Mouse (Mus musculus): ENCODE data around the gene Sp7.

Gene Sp7

GRCm38 (mm10) chr15:102344490-102344889 lies 22.5 kb downstream of the Sp7 start:
- DNase-seq (ENCODE audit: low spot score): no peak

- peak; percentile 80 for DNase-seq (ENCODE audit: low spot score)
Measured at GRCm38 (mm10) chr15:102341580-102341979, 25.4 kb downstream of the Sp7 start.

GRCm38 (mm10) chr15:102339612-102340011 lies 27.4 kb downstream of the Sp7 start:
- DNase-seq (ENCODE audit: low spot score): no peak

DNA sequence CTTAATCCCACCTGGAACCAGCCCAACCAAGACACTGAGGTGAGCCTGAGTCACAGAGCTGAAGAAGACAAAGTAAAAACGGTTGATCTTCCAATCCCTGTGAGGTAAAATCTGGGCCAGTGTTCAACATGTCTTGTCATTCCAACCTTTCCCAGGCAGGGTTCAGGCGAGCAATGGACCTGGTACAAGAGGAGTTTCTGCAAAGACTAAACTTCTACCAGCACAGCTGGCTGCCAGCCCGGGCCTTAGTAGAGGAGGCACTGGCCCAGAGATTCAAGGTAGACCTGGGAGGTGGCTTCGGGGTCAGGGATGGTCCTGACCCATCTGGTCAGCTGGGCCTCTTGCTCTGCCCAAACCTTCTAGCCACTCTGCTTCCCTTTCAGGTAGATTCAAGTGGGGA lies 30.0 kb downstream of the Sp7 start:
- no peak for DNase-seq (ENCODE audit: low spot score)

DNA sequence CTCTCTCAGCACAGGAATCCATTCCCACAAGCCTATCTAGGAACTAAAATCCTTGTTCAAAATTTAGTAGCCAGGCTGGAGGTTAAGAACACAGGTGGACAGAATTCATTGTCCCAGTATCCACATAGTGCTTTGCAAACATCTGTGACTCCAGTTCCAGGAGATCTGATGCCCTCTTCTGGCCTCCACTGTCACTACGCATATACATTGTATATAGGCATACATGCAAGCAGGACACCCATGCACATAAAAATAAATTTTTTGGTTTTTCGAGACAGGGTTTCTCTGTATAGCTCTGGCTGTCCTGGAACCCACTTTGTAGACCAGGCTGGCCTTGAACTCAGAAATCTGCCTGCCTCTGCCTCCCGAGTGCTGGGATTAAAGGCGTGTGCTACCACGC lies 31.1 kb downstream of the Sp7 start:
- DNase-seq (ENCODE audit: low spot score): peak; percentile 62

DNA sequence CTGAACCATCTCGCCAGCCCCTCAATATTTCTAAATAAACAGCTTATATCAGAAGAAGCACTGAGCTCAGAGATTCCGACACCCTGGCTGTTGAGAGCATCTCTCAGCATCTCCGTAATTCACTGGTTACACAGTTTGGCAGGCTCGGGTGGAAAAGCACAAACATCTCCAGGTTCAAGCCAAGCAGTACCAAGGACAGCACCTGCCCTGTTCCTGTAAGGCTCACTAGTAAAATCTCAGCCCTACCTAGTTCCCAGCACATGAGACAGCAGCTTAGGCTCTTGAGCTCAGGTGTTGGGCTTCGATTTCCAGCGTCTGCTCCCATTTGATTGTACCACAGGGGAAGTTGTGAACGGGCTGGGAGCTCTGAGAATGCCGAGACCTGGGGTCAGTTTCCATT lies 31.7 kb downstream of the Sp7 start:
- no peak for DNase-seq (ENCODE audit: low spot score)

DNA sequence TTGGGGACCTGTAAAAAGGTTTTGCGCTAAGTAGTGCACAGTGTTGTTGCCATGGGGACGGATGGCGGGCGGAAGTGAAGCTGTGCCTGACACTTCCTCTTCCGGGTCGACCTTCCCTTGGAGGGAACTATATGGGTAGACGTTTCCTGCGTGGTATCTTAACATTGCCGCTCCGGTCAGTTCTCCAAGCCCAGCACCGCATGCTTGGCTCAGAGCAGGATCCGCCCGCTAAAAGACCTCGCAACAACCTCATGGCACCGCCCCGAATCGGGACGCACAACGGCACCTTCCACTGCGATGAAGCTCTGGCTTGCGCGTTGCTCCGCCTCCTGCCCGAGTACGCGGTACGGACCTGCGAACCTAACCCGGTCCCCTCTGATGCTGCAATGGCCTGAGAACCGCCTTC lies 35.4 kb downstream of the Sp7 start, which contains the start of gene Myg1:
Gene Myg1 (plus strand): TSS at position 100 of the 406 bp plus-strand sequence.
- peak; percentile 96 for DNase-seq (ENCODE audit: low spot score)

DNA sequence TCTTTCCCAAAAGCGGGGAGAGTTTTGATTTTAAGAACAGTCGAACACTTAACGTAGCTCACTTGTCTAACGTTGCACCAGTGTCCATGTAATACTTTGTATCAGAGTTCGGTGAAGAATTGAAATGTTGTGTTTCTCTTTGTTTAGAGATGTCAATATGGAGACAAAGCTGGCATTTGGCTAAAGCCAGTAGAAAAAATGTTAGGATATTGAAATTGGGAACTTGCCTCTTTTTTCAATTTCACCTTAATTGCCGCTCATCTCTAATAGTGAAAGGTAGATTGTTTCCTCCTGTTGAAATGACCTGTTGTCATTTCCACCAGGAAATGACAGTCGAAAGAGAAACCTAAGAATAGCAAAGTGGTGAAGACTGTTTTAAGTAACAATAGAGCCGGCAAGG lies 40.1 kb downstream of the Sp7 start:
- DNase-seq (ENCODE audit: low spot score): no peak

DNA sequence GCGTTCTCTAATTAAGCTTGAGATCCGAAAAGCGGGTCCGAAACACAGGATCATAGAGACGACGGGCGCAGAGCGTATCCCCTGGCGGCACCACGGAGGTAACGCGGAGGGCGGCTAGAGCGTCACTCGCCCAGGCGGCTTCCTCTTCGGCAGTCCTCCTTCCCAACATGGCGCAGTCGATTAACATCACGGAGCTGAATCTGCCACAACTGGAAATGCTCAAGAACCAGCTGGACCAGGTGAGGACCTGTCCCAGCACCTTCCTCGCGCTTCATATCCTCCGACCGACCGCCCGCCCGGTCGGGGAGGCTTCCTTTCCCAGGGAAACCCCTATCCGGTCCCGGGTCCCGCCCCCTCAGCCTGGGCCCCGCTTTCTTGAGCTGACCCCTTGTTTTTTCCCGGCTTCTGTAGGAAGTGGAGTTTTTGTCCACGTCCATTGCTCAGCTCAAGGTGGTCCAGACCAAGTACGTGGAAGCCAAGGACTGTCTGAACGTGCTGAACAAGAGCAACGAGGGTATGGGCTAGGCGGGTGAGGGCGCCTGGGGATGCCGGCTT lies 40.9 kb downstream of the Sp7 start, which contains the start of gene Pfdn5:
Gene Pfdn5 (plus strand): TSS at position 95 of the 555 bp plus-strand sequence.
- DNase-seq (ENCODE audit: low spot score): peak; percentile 94

DNA sequence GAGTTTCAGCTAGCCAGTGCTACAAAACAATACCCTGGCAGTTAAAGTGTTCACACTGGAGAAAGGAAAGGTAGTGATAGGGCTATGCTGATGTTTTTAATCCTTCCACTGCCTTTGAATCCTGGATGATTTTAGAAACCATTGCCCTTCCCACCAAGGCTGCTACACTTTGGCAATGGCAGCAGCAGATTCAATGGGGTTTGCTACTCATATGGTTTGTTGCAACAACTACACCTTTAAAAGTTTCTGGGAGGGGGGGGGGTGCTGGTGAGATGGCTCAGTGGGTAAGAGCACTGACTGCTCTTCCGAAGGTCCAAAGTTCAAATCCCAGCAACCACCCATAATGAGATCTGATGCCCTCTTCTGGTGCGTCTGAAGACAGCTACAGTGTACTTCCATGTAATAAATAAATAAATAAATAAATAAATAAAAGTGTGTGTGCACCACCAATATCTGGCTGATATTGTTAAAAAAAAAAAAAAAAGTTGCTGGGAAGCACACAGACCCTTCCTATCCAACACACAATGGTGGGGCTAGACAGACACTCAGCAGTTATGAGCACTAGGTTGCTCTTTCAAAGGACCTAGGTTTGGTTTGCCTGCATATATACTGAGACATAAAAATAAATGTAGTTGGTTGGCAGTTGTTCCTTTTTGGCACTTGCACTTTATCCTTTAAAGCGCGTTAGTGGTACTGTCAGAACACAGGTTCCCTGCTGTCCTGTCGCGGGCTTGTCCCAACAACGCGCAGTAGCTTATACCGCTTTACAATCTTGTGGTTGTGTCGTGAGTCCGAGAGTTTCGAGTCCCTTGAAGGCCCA lies 42.1 kb downstream of the Sp7 start:
- no peak for DNase-seq (ENCODE audit: low spot score)

- peak; percentile 73 for DNase-seq (ENCODE audit: low spot score)
Measured at GRCm38 (mm10) chr15:102316263-102316662, 50.7 kb downstream of the Sp7 start.

- DNase-seq (ENCODE audit: low spot score): no peak
Measured at GRCm38 (mm10) chr15:102315292-102315691, 51.7 kb downstream of the Sp7 start.

DNA sequence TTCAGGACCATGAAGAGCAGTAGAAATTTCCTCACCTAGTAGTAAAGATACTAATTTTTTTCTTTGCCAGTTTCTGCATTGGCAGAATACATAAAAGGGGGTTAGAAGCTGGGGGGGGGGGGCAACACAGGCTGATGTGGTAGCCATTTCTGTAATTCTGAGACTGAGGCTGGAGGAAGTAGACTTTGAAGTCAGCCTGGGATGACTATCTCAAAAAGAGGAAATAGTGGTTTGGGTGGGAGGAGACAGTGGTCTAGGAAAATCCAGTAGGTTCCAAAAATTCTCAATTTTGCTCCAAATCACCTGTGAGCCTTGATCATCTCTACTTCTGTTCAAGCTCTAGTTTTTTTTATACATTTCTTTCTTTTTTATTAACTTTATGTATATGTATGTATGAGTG lies 55.5 kb downstream of the Sp7 start:
- no peak for DNase-seq (ENCODE audit: low spot score)

DNA sequence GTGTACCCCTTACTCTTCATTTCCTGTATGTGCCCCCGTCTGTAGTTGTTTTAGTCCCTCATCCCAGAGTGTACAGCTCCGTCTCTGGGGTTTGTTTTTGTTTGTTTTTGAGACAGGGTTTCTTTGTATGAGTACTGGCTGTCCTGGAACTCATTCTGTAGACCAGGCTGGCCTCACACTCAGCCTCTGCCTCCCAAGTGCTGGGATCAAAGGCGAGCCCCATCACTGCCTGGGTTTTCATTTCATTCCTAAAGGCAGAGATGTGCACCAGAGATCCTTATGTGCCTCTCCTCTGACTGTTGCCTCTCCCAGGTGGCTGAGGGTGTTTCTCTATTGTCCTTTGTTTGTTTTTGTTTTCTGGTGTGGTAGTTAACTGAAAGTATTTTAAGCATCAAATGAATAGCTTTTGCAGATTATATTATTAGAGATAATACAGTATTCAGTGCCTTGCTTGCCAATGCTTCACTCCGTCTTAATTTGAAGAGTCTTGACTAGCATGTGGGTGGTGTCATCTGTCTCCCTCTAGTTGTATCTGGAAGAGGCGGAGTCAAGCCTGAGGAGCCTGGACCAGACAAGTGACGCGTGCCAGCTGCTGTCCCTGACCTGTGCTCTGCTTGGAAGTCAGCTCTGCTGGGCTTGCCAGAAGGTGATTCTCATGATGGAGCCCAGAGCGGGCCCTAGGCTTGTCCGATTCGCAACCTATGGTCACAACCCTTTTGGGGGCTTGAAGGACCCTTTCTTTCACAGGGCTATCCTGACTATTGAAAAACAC lies 56.7 kb downstream of the Sp7 start:
- peak; percentile 25 for DNase-seq (ENCODE audit: low spot score)

- DNase-seq (ENCODE audit: low spot score): no peak
Measured at GRCm38 (mm10) chr15:102308717-102309116, 58.3 kb downstream of the Sp7 start.

All from embryo, embryonic 10 days (tissue).